Mouse (Mus musculus): ENCODE data around the gene Ptprd. TPM values are rescaled to one million over a fixed set of nuclear protein-coding genes. Genes with fewer than 3 reads are reported as not detected.

Ptprd gene
- polyA plus RNA-seq, 1 experiment, result 7.4 TPM

DNA sequence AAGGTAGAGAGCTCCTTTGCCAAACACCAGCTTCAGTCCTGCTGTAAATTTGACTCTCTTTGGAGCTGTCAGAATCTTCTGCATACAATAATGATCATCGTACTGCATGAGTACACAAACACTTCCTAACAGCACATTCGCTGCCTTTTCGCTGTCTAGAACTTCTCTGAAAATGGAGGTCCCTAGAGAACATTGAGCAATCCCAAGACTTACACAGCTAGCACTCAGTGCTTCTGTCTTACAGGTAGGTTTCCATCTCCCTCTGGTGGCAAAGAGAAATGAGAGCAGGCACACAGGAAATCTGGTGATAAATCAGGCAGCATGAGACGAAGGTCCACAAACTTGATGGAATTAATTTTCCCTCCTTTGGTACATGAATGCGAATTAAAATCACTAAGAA is 692.6 kb downstream of the Ptprd start:
- TF ChIP-seq POLR2A (IDR thresholded peaks at IDR 0.05; ENCODE audit: borderline replicate concordance, control insufficient read depth, low read depth, low read length) (no peak), CTCF (IDR thresholded peaks at IDR 0.05; ENCODE audit: control insufficient read depth, insufficient read depth, low read length) (no peak)
- Histone ChIP-seq H3K4me3 (replicated peaks; ENCODE audit: control insufficient read depth, low read depth, low read length) (no peak overlapping the region), H3K4me1 (ENCODE audit: control insufficient read depth, insufficient read depth, low read length) (no peaks in the 10 kb centered on the region), H3K27ac (ENCODE audit: control insufficient read depth, insufficient read depth, low read depth, low read length, poor library complexity) (no peak overlapping the region)
- 37% methylated on average over 5 of the region's 5 CpGs for WGBS

DNA sequence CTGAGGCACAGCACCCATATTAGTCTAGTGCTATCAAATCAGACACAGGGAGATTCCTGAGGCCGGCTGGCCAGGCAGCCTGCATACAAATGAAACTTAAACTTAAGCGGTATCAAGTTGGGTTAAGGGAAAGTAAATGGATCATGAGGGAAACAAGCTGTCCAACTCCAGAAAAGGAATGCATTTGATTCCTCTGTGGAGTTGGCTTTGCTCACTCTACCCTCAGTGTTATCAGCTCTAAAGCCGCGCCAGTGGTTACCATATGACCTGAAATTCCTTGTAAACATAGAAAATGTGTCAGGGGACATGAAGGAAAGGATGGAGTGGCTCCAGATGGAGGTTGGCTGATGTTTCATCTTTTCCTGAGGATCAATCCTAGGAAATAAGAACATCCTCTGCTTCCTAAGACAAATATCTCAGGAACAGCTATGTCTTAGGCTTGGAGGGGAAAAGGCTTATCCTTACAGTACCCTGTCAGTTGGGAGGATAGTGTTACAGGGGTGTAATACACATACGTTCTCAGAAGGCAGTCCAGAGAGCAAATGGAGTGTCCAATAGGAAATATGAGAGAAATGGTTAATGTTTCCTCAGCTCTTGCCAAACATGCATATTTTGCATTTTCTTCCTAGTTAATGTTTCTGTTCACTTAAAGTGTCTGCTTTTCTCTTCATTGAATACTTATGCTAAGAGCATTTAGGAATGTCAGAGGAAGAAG is 697.7 kb downstream of the Ptprd start:
- TF ChIP-seq POLR2A (IDR thresholded peaks at IDR 0.05; ENCODE audit: borderline replicate concordance, control insufficient read depth, low read depth, low read length), result no peak
- TF ChIP-seq CTCF (IDR thresholded peaks at IDR 0.05; ENCODE audit: control insufficient read depth, insufficient read depth, low read length), result no peak
- no peak overlapping the region for H3K4me3 ChIP-seq (replicated peaks; ENCODE audit: control insufficient read depth, low read depth, low read length)
- 73% methylated on average over 5 of the region's 5 CpGs for WGBS
- H3K4me1 ChIP-seq (ENCODE audit: control insufficient read depth, insufficient read depth, low read length), result no peaks in the 10 kb centered on the region
- no peak overlapping the region for H3K27ac ChIP-seq (ENCODE audit: control insufficient read depth, insufficient read depth, low read depth, low read length, poor library complexity)

DNA sequence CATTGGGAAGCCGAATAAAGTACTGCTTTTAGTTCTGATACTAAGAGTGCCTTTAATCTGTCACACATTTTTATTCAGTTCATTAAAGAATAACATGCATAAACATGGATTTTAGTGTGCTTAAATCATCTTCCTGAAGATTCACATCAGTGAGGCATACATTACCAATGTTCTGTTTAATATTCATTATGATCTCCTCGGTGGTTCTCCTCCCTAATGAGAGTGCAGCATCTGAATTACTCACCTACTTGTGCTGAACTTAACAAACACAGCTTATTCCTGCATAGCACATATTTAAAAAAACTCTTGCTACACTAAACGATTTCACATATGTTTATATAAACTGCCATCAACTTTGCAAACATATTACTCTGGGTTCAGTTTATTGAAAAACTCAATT is 698.7 kb downstream of the Ptprd start:
- TF ChIP-seq POLR2A (IDR thresholded peaks at IDR 0.05; ENCODE audit: borderline replicate concordance, control insufficient read depth, low read depth, low read length) (no peak), CTCF (IDR thresholded peaks at IDR 0.05; ENCODE audit: control insufficient read depth, insufficient read depth, low read length) (no peak)
- WGBS, result 78% methylated on average over 3 of the region's 3 CpGs
- no peaks in the 10 kb centered on the region for H3K4me1 ChIP-seq (ENCODE audit: control insufficient read depth, insufficient read depth, low read length)
- no peak overlapping the region for H3K27ac ChIP-seq (ENCODE audit: control insufficient read depth, insufficient read depth, low read depth, low read length, poor library complexity)
- no peak overlapping the region for H3K4me3 ChIP-seq (replicated peaks; ENCODE audit: control insufficient read depth, low read depth, low read length)

DNA sequence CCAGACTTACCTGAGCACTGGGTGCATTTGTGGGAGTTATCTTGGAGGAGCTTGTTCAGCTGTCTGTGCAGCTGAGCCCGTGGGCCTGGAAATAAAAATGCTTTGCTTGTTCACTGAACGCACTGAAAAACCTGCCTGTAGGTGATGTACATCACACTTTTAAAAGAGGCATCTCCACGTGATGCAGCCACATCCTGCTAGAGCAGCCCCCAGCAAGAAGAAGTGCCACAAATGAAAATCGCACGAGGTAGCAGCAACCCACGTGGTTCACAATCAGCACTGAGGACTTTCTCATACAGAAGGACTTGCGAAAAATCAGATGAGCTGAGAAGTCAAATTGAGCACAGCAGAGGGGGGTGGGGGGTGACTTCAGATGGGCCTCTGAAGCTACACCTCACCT is 757.7 kb downstream of the Ptprd start:
- no peak overlapping the region for H3K4me3 ChIP-seq (replicated peaks; ENCODE audit: control insufficient read depth, low read depth, low read length)
- 71% methylated on average over 7 of the region's 7 CpGs for WGBS
- TF ChIP-seq POLR2A (IDR thresholded peaks at IDR 0.05; ENCODE audit: borderline replicate concordance, control insufficient read depth, low read depth, low read length), result no peak
- no peak for TF ChIP-seq CTCF (IDR thresholded peaks at IDR 0.05; ENCODE audit: control insufficient read depth, insufficient read depth, low read length)
- H3K27ac ChIP-seq (ENCODE audit: control insufficient read depth, insufficient read depth, low read depth, low read length, poor library complexity), result no peak overlapping the region
- H3K4me1 ChIP-seq (ENCODE audit: control insufficient read depth, insufficient read depth, low read length), result no peaks in the 10 kb centered on the region

DNA sequence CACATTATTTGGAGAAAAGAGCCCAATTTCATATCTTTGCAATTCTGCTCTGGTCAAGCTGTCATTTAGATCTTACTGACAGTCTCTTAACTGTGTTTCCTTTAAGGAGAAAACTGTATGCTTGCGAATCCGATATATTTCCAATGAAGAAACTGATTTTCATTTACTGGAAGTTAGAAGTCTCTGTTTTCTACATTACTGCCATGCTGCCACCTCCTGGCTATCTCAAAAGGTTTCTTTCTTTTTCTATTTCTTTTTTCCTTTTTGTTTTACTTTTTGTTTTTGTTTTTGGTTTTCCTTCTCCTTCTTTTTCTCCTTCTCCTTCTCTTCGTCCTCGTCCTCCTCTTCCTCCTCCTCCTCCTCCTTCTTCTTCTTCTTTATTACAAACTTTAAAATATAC is 812.6 kb downstream of the Ptprd start:
- 80% methylated on average over 4 of the region's 4 CpGs for WGBS
- H3K4me1 ChIP-seq (ENCODE audit: control insufficient read depth, insufficient read depth, low read length), result no peaks in the 10 kb centered on the region
- no peak overlapping the region for H3K27ac ChIP-seq (ENCODE audit: control insufficient read depth, insufficient read depth, low read depth, low read length, poor library complexity)
- no peak overlapping the region for H3K4me3 ChIP-seq (replicated peaks; ENCODE audit: control insufficient read depth, low read depth, low read length)
- TF ChIP-seq CTCF (IDR thresholded peaks at IDR 0.05; ENCODE audit: control insufficient read depth, insufficient read depth, low read length), result no peak
- TF ChIP-seq POLR2A (IDR thresholded peaks at IDR 0.05; ENCODE audit: borderline replicate concordance, control insufficient read depth, low read depth, low read length), result no peak

DNA sequence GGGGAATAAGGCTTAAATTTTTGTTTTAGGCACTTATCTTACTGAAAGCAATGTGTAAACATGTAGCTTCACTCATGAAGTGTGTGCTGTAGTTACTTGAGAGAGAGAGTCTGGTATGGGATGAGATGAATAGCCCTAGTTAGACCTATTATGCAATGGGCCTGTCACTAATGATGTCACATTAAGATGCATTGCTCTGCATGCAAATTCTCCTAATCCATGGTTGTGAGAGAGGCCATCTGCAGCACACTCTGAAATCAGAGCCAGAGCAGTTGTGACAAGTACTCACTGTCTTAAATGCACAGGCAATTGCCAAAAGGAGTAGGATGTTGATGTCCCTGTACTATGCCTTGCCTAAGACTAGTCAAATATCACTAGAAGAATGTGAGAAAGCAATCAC is 850.0 kb downstream of the Ptprd start:
- H3K4me1 ChIP-seq (ENCODE audit: control insufficient read depth, insufficient read depth, low read length), result no peaks in the 10 kb centered on the region
- H3K4me3 ChIP-seq (replicated peaks; ENCODE audit: control insufficient read depth, low read depth, low read length), result no peak overlapping the region
- H3K27ac ChIP-seq (ENCODE audit: control insufficient read depth, insufficient read depth, low read depth, low read length, poor library complexity), result no peak overlapping the region
- no peak for TF ChIP-seq POLR2A (IDR thresholded peaks at IDR 0.05; ENCODE audit: borderline replicate concordance, control insufficient read depth, low read depth, low read length)
- no peak for TF ChIP-seq CTCF (IDR thresholded peaks at IDR 0.05; ENCODE audit: control insufficient read depth, insufficient read depth, low read length)

DNA sequence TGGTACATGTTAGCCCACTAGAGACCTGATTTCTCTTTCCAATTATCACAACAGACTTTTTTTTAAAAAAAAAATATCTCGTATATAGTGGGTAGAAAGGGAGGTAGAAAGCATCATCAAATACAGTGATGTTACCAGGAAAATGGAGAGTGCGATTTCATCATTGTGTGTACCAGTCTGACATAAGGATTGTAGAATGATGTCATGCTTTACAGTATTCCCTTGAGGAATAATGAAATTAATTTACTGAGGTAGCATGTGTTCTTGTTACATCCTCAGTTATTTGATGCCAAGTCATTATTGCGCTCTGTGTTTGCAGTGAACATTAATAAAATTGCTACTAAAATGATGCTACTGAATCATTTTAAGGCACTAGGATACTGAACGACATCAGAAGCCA is 884.6 kb downstream of the Ptprd start:
- Histone ChIP-seq H3K4me1 (ENCODE audit: control insufficient read depth, insufficient read depth, low read length) (no peaks in the 10 kb centered on the region), H3K27ac (ENCODE audit: control insufficient read depth, insufficient read depth, low read depth, low read length, poor library complexity) (no peak overlapping the region), H3K4me3 (replicated peaks; ENCODE audit: control insufficient read depth, low read depth, low read length) (no peak overlapping the region)
- WGBS, result 73% methylated on average over 4 of the region's 4 CpGs
- TF ChIP-seq CTCF (IDR thresholded peaks at IDR 0.05; ENCODE audit: control insufficient read depth, insufficient read depth, low read length), result no peak
- TF ChIP-seq POLR2A (IDR thresholded peaks at IDR 0.05; ENCODE audit: borderline replicate concordance, control insufficient read depth, low read depth, low read length), result no peak

DNA sequence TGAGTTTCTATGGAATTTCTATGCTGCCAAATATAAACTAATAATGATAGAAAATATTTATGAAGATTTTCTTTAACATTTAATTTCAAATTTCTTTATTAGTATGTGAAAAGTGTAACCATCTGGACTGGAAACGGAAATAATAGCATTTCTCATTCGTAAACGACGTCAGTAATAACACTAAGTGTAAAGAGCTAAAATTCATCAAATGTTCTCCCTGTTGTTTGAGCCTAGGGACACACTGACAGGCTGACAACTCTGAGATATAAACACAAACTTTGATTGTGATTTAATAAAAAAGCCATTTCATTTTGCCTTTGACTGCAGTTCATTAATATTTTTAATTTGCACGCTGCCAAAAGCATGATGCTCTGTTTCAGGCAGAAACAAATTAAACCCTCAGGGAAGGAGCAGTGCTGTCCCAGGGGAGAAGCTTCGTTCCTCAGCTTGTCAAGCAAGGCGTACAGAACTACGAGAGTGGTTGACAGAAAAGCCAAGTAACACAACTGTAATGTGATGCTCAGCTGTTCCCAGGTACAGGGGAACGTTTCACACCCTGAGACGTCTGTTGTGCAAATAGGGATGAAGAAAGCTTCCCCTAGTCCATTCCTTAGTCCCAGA is 894.6 kb downstream of the Ptprd start:
- TF ChIP-seq CTCF (IDR thresholded peaks at IDR 0.05; ENCODE audit: control insufficient read depth, insufficient read depth, low read length) (no peak), POLR2A (IDR thresholded peaks at IDR 0.05; ENCODE audit: borderline replicate concordance, control insufficient read depth, low read depth, low read length) (no peak)
- WGBS, result 79% methylated on average over 10 of the region's 10 CpGs

More for the DNA sequence above, 894.6 kb downstream of the Ptprd start:
- no peak overlapping the region for H3K27ac ChIP-seq (ENCODE audit: control insufficient read depth, insufficient read depth, low read depth, low read length, poor library complexity)
- no peaks in the 10 kb centered on the region for H3K4me1 ChIP-seq (ENCODE audit: control insufficient read depth, insufficient read depth, low read length)
- no peak overlapping the region for H3K4me3 ChIP-seq (replicated peaks; ENCODE audit: control insufficient read depth, low read depth, low read length)
